Mouse (Mus musculus): Measurements from ENCODE around the gene Lipk. TPM values are rescaled to one million over a fixed set of nuclear protein-coding genes. Genes with fewer than 3 reads are reported as not detected.

Lipk gene
- total and polyA plus RNA-seq, 3 experiments: 0.05 TPM; not detected in 2

DNA sequence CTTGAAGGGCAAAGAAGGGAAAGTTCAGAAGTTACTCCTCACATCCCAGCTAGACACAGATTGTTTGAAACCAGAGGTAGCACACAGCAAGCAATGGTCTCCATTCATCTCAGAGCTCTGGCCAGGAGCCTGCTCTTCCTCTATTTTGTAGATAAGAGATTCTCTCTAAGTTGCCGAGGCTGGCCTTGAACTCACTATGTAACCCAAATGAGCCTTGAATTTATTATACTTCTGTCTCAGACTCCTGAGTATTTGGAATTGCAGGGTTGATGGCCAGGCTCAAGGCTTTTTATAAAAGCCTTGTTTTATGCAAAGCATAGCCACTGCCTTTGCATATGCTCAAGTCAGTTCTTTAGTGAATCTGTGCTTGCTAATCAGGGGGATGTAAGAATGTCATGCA lies 31.6 kb downstream of the Lipk start:
- ATAC-seq (ENCODE audit: extremely low read depth, insufficient number of reproducible peaks, low FRiP score, poor library complexity, severe bottlenecking) (no peak), DNase-seq (ENCODE audit: low spot score) (no peak)
- H3K4me3 ChIP-seq (ENCODE audit: low read depth, low read length): no peak overlapping the region
- no peaks in the 10 kb centered on the region for H3K9me3 ChIP-seq (replicated peaks)
- TF ChIP-seq TAL1 (conservative IDR thresholded peaks at IDR 0.05; ENCODE audit: low read depth, low read length) (no peak), CTCF (IDR thresholded peaks at IDR 0.05; ENCODE audit: low read depth, low read length) (no peak), POLR2AphosphoS5 (IDR thresholded peaks at IDR 0.05; ENCODE audit: insufficient replicate concordance, low read depth, low read length) (no peak), GATA2 (IDR thresholded peaks at IDR 0.05; ENCODE audit: borderline replicate concordance, low read depth, low read length) (no peak), GATA1 (IDR thresholded peaks at IDR 0.05; ENCODE audit: borderline replicate concordance, low read length) (no peak)
- H3K27me3 ChIP-seq (ENCODE audit: insufficient read depth, low read length): no peaks in the 10 kb centered on the region
- H3K4me1 ChIP-seq (ENCODE audit: insufficient read depth, low read depth, low read length): no peaks in the 10 kb centered on the region
- no peaks in the 10 kb centered on the region for H3K36me3 ChIP-seq (replicated peaks)

DNA sequence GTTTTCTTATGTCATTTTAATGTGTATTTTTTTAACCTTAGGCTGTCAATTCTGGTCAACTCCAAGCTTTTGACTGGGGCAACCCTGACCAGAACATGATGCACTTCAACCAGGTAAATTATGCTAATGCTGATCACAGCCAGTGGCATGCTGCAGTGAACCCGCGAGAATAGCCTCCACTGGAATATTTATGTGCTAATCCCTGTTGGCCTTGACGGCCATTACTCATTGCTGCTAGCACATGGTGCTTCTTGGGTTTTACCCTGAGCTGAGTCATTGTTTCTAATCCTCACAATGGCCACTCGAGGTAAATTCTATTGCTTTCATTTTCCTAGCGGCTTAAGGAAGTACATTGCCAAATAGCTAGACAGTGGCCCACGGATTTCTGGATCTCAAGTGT lies 34.9 kb downstream of the Lipk start:
- H3K4me3 ChIP-seq (ENCODE audit: low read depth, low read length): no peak overlapping the region
- DNase-seq (ENCODE audit: low spot score): no peak
- no peaks in the 10 kb centered on the region for H3K9me3 ChIP-seq (replicated peaks)
- no peak for ATAC-seq (ENCODE audit: extremely low read depth, insufficient number of reproducible peaks, low FRiP score, poor library complexity, severe bottlenecking)
- no peaks in the 10 kb centered on the region for H3K27me3 ChIP-seq (ENCODE audit: insufficient read depth, low read length)
- TF ChIP-seq TAL1 (conservative IDR thresholded peaks at IDR 0.05; ENCODE audit: low read depth, low read length) (no peak), GATA1 (IDR thresholded peaks at IDR 0.05; ENCODE audit: borderline replicate concordance, low read length) (no peak), GATA2 (IDR thresholded peaks at IDR 0.05; ENCODE audit: borderline replicate concordance, low read depth, low read length) (no peak), CTCF (IDR thresholded peaks at IDR 0.05; ENCODE audit: low read depth, low read length) (no peak), POLR2AphosphoS5 (IDR thresholded peaks at IDR 0.05; ENCODE audit: insufficient replicate concordance, low read depth, low read length) (no peak)
- H3K36me3 ChIP-seq (replicated peaks): no peaks in the 10 kb centered on the region
- H3K4me1 ChIP-seq (ENCODE audit: insufficient read depth, low read depth, low read length): no peaks in the 10 kb centered on the region

DNA sequence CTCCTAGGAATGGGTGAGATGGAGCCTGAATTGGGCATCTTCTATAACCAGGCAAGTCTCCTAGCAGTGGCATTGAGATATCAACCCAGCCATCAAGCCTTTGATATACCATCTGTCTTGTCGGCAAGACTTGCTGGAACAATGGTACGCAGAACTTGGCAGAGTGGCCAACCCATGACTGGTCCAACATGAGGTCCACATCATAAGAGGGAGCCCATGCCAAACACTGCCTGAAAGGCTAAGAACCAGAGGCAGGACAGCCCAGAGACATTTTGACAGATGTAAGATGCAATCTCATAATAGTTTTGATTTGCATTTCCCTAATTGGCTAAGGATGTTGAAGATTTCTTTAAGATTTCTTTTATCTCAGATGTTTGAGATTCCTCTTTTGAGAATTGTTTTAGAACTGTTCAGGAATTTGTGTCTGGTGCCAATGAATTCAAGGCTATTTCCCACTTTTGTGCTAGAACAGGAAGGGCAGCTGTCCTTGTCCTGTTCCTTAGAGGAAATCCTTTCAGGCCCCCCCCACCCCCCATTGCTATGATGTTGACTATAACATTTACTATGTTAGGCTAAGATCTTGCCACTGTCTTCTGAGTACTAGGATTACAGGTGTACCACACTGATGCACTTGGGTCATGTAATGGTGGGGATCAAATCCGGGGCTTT lies 41.4 kb downstream of the Lipk start:
- Histone ChIP-seq H3K4me3 (ENCODE audit: low read depth, low read length) (no peak overlapping the region), H3K4me1 (ENCODE audit: insufficient read depth, low read depth, low read length) (no peaks in the 10 kb centered on the region), H3K27me3 (ENCODE audit: insufficient read depth, low read length) (no peaks in the 10 kb centered on the region), H3K36me3 (replicated peaks) (no peaks in the 10 kb centered on the region), H3K9me3 (replicated peaks) (no peaks in the 10 kb centered on the region)
- no peak for DNase-seq (ENCODE audit: low spot score)
- TF ChIP-seq TAL1 (conservative IDR thresholded peaks at IDR 0.05; ENCODE audit: low read depth, low read length): no peak
- no peak for TF ChIP-seq CTCF (IDR thresholded peaks at IDR 0.05; ENCODE audit: low read depth, low read length)
- TF ChIP-seq GATA1 (IDR thresholded peaks at IDR 0.05; ENCODE audit: borderline replicate concordance, low read length): no peak
- no peak for TF ChIP-seq POLR2AphosphoS5 (IDR thresholded peaks at IDR 0.05; ENCODE audit: insufficient replicate concordance, low read depth, low read length)
- TF ChIP-seq GATA2 (IDR thresholded peaks at IDR 0.05; ENCODE audit: borderline replicate concordance, low read depth, low read length): no peak
- no peak for ATAC-seq (ENCODE audit: extremely low read depth, insufficient number of reproducible peaks, low FRiP score, poor library complexity, severe bottlenecking)

DNA sequence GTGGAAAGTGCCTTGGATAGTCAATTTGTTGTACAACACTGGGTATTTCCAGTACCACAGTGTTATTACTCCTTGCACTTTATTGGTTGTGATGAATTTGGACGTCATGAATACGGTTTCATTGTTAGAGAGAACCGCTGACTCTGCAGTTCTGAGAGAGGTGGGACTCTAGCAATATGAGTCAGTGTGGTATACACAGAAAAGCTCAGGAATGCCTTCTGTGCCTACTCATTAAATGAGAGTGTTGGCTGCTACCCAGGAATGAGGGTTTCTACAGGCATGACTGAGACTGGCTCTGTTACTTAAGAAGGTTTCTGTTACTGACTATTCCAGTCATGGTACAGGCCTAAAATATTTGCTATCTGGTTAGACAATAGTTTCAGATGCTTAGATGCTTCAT lies 43.4 kb downstream of the Lipk start:
- no peaks in the 10 kb centered on the region for H3K36me3 ChIP-seq (replicated peaks)
- no peaks in the 10 kb centered on the region for H3K4me1 ChIP-seq (ENCODE audit: insufficient read depth, low read depth, low read length)
- DNase-seq (ENCODE audit: low spot score) (no peak), ATAC-seq (ENCODE audit: extremely low read depth, insufficient number of reproducible peaks, low FRiP score, poor library complexity, severe bottlenecking) (no peak)
- H3K4me3 ChIP-seq (ENCODE audit: low read depth, low read length): no peak overlapping the region
- H3K27me3 ChIP-seq (ENCODE audit: insufficient read depth, low read length): no peaks in the 10 kb centered on the region
- H3K9me3 ChIP-seq (replicated peaks): no peaks in the 10 kb centered on the region
- TF ChIP-seq CTCF (IDR thresholded peaks at IDR 0.05; ENCODE audit: low read depth, low read length): no peak
- no peak for TF ChIP-seq GATA1 (IDR thresholded peaks at IDR 0.05; ENCODE audit: borderline replicate concordance, low read length)
- no peak for TF ChIP-seq POLR2AphosphoS5 (IDR thresholded peaks at IDR 0.05; ENCODE audit: insufficient replicate concordance, low read depth, low read length)
- TF ChIP-seq TAL1 (conservative IDR thresholded peaks at IDR 0.05; ENCODE audit: low read depth, low read length): no peak
- no peak for TF ChIP-seq GATA2 (IDR thresholded peaks at IDR 0.05; ENCODE audit: borderline replicate concordance, low read depth, low read length)

DNA sequence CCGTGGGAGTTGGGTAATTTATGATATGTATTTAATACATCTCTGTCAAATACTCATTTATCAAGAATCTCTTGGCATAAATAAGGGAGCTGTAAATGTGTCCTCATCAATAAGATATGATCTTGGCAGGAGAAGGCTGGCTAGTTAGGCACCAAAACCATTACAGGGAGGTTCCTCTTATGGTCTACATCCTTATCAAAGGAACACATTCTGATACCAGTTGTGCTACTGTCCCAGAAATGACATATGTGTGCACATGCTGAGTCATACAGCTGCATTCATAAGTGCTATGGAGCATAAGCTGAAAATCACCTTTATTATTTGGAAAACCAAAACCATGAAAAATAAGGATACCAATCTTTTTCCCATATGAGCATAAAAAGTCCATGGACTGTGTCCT lies 55.5 kb downstream of the Lipk start:
- H3K9me3 ChIP-seq (replicated peaks): no peaks in the 10 kb centered on the region
- H3K27me3 ChIP-seq (ENCODE audit: insufficient read depth, low read length): no peaks in the 10 kb centered on the region
- ATAC-seq (ENCODE audit: extremely low read depth, insufficient number of reproducible peaks, low FRiP score, poor library complexity, severe bottlenecking) (no peak), DNase-seq (ENCODE audit: low spot score) (no peak)
- H3K36me3 ChIP-seq (replicated peaks): no peaks in the 10 kb centered on the region
- H3K4me3 ChIP-seq (ENCODE audit: low read depth, low read length): no peak overlapping the region
- H3K4me1 ChIP-seq (ENCODE audit: insufficient read depth, low read depth, low read length): no peaks in the 10 kb centered on the region
- TF ChIP-seq CTCF (IDR thresholded peaks at IDR 0.05; ENCODE audit: low read depth, low read length) (no peak), TAL1 (conservative IDR thresholded peaks at IDR 0.05; ENCODE audit: low read depth, low read length) (no peak), POLR2AphosphoS5 (IDR thresholded peaks at IDR 0.05; ENCODE audit: insufficient replicate concordance, low read depth, low read length) (no peak), GATA2 (IDR thresholded peaks at IDR 0.05; ENCODE audit: borderline replicate concordance, low read depth, low read length) (no peak), GATA1 (IDR thresholded peaks at IDR 0.05; ENCODE audit: borderline replicate concordance, low read length) (no peak)

DNA sequence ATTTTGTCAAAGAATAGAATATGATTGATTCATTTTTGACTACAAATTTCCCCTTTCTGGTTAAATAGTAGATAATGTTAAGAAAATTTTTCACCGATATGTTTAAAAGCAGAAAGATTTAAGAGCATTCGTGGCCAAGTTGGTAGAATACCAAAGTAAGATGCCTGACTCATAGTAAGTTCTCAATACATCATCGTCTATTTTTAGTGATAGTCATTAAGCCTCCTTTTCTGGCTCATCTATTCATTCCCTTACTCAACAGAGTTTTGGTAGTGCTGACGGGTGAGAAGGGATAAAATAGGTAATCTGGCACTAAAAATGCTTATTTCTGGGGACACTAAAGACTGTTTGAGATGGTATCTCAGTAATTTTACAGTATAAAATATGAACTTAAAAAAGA lies 56.0 kb downstream of the Lipk start:
- Histone ChIP-seq H3K9me3 (replicated peaks) (no peaks in the 10 kb centered on the region), H3K36me3 (replicated peaks) (no peaks in the 10 kb centered on the region), H3K27me3 (ENCODE audit: insufficient read depth, low read length) (no peaks in the 10 kb centered on the region), H3K4me1 (ENCODE audit: insufficient read depth, low read depth, low read length) (no peaks in the 10 kb centered on the region), H3K4me3 (ENCODE audit: low read depth, low read length) (no peak overlapping the region)
- no peak for TF ChIP-seq POLR2AphosphoS5 (IDR thresholded peaks at IDR 0.05; ENCODE audit: insufficient replicate concordance, low read depth, low read length)
- no peak for TF ChIP-seq GATA1 (IDR thresholded peaks at IDR 0.05; ENCODE audit: borderline replicate concordance, low read length)
- TF ChIP-seq CTCF (IDR thresholded peaks at IDR 0.05; ENCODE audit: low read depth, low read length): no peak
- ATAC-seq (ENCODE audit: extremely low read depth, insufficient number of reproducible peaks, low FRiP score, poor library complexity, severe bottlenecking) (no peak), DNase-seq (ENCODE audit: low spot score) (no peak)

Data from G1E (cell line).